Mouse (Mus musculus) cortical plate, adult 2 months (tissue): ENCODE measurements at regions not wholly inside any gene's neighbourhood (a gene's known extent, or its start where the extent isn't known, plus 50 kb on each side); places are given as distances from the start of the nearest gene placed in this dataset.

Experiments used
- CTCF ChIP-seq: fragments of 200-500 bp; IDR thresholded peaks from 2 replicates; pipeline ENCODE4 v1.5.1; 2011; ENCODE audit warnings: mild to moderate bottlenecking, control low read depth, low read length; ENCODE audit not compliant: insufficient read depth; ENCODE audit errors: extremely low read depth
- POLR2A ChIP-seq: fragments of 200-500 bp; IDR thresholded peaks from 2 replicates; pipeline ENCODE4 v1.6.1; 2011; ENCODE audit warnings: mild to moderate bottlenecking, low read length, control low read depth; ENCODE audit not compliant: insufficient read depth; ENCODE audit errors: extremely low read depth

- TF ChIP-seq POLR2A (no peak), CTCF (no peak)
Observed at GRCm38 (mm10) chr1:147273324-147273723, 778.8 kb downstream of the Brinp3 start.
